Mouse (Mus musculus) ES-CJ7 (cell line): ENCODE data around the gene Kcnip1.

Source experiments
- DNase-seq: peaks from one replicate; pipeline ENCODE4 v3.0.0; 2011; ENCODE audit warnings: low read depth, low spot score

Gene Kcnip1

DNA sequence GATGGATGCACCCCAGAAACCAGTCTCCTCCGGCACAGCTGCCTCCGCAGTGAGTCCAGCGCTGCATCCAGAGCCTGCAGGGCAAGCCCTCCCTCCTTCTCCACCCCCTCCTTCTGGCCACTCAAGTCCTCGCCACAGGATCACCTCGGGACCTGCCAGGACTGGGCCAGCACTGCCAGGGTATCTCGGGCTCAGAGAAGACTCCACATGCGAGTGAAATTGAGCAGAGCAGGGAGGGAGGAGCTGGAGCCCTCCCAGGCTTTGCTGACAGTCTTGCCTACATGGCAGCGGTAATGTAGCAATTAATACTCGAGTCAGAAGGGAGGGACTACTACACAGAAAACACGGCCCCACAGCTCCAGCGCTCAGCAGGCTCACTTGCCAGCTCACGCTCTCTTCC lies at the start of gene Kcnip1:
Gene Kcnip1 (minus strand): TSS at position 215 of the 400 bp plus-strand sequence.
- no peak for DNase-seq

DNA sequence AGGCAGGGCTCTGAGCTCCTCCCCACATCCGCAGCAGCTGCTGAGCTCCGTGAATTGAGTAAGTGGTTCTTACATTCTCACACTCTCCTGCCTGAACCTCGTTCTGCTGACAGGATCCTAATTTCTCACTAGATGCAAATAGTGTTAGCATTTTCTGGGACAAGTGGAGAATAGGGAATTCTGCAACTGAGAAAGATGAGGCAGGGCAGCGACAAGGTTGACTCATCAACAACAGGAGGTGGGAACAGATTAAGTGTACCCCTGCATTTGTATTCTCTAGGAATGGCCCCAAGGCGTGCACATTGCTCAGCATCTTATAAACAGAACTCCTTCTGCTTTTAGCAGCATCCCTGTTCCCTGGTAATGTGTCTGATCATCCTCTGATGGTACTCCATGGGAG lies 47.1 kb upstream of the Kcnip1 start:
- DNase-seq: no peak

DNA sequence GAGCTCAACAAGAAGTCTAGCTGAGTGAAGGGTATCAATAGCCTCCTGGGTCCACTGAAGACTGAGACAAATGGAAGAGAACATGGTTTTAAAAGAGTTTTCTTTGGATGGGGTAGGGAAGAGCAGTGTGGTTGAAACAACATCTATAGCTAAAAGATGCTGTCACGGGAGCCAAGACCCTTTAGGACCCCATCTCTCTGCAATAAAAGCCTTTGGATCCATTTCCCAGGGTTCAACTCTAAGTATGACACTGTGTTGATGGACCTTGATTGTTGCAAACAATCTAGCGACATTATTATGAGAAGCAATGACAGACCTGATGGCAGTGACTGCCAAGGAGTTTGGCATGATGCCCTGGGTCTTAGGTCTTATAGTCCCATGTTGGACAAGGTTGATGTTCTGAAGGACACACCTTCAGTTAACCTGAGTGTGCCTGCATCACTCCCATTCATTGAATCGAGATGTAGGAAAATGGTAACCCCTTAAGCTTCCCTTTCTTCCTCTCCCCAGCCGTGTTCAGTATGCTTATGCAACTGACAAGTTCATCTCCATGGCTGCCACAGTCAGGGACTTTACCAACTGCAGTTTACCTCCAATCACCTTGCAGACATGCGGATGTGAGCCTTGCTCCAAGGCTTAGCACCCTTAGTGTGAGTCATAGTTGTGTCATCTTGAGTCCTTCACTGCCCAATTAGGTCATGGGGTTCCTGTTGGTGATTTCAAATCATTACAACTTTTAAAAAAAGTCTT lies 43.1 kb upstream of the Kcnip1 start:
- DNase-seq: no peak

DNA sequence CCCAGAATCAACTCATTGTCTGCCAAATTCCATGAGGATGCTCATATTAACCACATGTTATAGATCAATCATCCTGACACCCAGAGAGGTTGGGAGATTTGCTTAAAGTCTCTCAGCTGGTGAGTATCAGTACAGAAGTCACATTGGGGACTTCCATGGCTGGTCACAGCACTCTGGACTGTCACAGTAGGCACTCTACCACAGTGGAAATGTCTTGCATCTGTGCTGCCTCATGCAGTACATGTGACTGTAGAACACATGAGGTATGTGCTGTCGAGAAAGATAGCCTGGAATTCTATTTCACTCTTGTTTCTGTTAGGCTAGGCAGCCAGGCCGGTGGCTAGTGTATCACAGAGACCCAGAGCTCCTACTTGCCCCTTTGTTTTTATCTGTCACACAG lies 41.8 kb upstream of the Kcnip1 start:
- DNase-seq: no peak

DNA sequence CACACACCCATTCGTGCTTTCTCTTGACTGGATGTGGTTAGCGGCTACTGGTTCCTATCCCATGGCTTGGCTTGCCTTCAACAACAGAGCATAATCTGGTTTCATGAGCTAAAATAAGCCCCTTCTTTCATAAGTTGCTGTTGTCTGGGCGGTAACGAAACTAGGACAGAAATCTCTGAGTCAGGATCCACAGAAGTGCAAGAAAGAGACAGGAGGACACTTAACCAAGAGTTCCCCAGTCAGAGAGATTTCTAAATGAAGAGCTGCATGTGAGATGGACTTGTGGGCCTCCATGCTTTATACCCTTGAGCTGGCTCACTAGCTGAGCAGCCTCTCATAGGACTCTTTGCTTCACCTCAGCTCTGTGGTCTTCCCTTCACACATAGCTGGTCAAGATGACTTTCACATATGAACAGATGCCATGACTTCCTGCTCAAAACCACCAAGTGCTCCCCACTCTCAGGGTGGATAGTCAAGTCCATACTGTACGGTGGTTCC lies 41.1 kb upstream of the Kcnip1 start:
- DNase-seq: no peak

DNA sequence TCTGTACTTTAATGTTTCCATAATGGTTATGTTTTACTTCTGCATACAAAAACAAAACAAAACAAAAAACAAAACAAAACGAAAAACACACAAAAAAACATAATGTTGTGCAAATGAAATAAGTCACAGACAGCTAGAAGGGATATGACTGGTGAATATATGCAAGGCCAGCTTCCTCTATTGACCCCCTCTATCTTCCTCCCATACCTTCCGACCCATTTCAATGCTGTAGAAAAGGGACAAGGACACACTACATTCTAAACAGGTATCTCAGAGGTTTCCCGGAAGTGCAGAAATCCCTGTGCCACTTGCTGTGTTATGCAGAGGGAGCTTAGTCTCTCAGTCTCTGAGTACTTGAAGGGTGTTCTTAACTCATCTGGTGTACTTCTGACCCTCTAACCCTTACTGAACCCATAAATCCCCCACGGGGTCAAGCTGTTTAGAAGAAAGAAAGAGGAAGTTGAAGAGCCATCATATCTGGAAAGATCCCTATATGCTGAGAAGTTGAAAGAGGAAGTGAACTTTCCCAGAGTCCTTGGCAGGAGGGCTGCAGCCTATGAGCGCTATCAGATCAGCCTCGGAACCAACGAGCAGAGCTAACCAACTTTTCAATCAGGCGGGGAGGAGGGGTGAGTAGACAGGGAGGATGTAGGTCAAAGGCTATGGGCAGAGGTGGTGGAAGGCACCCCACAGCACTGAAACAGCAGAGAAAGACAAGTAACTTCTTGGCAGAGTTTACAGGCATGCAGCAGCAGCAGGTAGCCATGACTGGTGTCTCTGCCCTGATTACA lies 38.3 kb upstream of the Kcnip1 start:
- no peak for DNase-seq

DNA sequence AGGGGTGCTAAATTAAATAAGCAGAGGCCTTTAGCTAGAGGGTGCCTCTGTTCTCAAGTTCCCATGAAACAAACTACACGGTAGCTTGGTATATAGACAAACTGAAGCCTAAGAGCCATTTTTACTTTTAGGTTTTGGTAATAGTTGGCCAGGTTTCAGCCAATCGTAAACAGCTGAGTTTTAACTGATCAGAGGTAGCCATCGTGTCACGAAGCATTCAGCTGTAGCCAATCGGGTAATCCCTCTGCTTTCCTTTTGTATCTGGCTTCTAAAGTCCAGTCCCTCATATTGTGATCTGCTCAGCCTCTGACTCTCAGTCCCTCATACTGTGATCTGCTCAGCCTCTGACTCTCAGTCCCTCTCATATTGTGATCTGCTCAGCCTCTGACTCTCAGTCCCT lies 36.7 kb upstream of the Kcnip1 start:
- DNase-seq: no peak

DNA sequence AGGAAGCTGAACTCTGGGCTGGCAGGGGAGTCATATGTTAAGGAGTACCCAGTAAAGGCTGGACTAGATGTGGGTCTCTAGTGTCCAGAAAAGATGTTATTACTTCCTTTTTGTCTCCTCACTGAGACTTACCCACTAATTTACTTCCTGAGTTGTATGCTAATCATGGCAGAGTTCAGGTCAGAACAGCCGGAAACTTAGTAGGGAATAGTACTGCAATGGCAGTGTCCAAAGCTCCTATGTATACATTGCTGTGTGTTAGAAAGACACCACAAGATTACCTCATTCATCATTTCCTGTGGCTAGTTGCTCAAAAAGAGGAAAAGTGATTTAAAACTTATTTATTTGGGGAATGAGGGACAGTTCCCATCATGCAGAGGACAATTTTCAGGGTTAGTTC lies 32.1 kb upstream of the Kcnip1 start:
- no peak for DNase-seq

DNA sequence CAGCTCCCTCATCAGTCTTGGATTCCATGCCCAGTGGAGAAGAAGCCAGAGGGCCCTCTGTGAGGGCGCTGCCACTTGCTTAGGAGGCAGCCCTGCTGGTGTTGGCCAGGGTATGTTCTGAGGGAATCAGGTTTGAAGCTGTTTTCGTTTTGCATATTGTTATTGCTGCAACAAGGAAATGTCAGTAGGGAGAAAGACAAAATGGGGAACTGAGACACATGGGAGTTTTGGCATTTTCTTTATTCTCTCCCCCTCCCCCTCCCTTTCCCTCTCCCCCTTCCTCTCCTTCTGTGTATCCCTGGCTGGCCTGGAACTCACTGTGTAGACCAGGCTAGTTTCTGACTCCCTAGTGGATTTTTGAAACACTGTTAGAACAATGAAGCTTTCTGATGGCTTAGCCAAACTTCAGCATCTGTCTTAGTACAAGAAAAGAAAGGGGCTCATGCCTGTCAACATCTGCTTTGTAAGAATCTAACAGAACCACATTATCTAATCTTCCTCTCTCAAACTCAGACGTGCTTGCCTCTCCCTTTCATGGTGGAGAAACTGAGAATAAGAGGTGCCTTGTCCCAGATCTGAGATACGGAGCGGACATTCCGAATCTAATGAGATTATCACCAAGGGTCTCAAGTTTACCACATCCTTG lies 19.2 kb upstream of the Kcnip1 start:
- no peak for DNase-seq

DNA sequence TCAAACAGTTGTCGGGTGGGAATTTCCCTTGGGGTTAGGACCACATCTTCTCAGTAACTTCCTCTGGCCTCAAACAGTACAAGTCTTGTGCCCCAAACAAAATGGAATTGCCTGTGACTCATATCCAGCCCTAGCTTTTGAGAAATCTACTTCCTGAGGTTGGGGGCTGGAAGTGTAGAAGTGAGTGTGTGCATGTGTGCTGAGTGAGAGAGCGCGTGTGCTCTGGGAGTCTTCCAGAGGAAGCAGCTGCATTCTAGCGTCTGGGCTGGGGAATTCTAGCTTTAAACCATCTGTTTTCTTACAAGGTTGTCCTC lies 17.9 kb upstream of the Kcnip1 start:
- no peak for DNase-seq

DNA sequence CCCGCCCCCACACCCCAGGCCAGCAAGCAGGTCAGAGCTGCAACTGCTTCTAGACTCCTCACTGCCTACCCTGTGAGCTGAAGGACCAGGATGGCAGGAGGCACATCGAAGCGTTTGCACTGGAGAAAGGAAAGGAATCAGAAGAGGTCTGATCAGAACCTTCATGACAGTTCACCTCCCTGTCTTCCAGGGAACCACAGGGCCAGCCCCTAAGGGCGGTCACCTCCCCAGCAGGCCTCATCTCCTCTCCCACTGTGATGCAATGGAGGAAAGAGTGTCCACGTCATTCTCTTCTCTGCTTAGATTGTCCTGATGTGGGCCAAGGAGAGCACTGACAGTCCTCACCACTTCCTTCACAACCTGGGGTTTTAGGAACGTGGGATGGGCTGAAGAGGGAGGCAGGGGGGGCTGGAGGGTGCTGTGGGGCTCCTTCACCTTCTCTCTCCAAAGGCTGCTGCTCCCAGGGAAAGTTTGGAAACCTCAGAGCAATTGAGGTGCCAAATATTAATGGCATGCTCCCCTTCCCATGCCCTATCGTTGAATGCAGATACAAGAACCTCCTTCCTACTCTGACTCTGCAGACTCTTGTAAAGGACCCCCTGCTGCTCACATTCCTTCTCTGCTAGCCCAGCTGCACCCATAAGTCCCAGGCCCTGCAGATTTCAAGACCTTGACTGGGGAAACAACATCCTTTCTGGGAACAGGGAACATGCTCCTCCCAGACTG lies 17.3 kb upstream of the Kcnip1 start:
- peak; percentile 38 for DNase-seq

DNA sequence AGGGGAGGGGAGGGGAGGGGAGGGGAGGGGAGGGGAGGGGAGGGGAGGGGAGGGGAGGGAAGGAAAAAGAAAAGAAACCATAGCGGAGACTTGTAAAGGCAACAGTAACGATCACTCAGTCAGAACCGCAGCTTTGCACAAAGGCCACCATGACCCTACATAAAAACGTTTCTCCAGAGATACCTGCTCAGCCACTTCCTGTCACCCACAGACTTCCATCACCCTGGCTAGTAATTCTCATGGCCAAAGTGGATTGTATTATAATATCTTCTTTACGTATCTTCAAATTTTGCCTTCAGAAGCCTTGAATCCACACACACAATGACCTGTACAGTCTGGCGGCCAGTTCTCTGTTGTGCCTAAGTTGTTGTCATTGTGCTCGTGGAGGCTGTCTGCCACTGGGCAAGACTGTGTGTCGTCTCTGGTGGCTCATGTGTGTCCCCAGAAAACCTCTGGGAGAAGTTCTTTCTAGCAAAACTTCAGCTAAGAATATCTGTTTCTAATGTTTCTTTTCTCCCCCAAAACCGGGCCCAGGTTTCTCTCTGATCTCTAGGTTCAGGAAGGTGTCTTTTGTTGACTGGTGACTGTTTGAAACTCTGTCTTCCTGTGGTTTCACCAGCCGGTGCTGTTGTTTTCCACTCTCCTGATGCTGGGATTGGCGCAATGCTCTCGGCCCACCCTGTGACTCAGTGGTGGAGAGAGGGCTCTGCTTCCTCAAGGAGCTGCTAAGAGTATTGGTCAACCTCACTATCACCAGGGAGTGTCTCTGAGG lies 16.6 kb upstream of the Kcnip1 start:
- no peak for DNase-seq

DNA sequence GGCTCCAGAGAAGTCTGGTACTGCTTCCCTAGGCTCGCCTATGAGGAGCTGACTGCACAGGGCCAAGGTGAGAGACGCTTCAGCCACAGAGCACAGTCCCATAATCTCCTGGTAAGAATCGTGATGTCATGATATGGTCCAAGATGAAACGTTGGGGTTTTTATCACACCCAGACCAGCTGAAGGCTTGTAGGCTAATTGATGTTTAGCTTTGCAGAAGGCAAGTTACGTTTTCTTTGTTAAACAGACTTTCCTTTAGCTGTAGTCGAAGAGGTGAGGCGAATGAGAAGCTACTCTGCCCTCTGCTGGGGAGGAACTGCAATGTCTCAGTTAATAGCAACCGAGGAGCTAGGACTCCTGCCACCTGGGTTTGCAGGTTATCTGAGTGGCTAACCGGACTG lies 15.8 kb upstream of the Kcnip1 start:
- DNase-seq: peak; percentile 67

DNA sequence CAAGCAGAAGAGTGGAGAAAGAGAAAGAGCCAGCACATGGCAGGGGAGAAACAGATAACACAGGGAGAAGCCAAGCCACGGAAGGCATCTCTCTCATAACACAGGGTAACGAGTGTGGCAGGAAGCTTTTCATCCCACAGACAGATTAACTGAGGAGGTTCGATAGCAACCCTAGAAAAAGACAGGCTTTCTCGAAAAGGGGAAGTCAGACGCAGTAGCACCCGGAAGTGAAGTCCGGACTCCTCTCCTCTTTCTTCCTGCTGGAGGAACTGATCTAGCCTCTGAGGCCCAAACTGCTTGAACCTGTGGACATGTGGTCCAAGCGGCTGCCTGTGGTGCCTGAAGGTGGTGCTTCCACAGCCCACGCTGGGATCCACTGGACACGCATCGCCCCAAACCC lies 15.3 kb upstream of the Kcnip1 start:
- DNase-seq: no peak

DNA sequence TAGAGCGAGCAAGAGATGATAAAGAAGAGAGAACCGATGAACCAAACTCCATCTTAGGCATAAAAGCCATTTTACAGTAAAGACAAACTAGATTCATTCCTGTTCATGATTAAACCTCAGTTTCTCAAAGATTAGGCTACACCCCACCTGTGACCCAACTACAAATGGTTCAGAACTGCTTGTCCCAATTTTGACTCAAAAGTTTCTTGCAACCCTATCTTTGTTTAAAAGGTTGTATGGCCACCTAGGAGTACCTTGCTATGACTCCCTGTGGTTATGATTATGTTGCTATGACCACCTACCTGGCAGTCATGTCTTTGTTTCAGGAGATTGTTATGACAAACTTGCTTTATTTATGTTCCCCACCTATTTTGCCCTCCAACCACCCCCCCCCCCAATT lies 14.7 kb upstream of the Kcnip1 start:
- no peak for DNase-seq

DNA sequence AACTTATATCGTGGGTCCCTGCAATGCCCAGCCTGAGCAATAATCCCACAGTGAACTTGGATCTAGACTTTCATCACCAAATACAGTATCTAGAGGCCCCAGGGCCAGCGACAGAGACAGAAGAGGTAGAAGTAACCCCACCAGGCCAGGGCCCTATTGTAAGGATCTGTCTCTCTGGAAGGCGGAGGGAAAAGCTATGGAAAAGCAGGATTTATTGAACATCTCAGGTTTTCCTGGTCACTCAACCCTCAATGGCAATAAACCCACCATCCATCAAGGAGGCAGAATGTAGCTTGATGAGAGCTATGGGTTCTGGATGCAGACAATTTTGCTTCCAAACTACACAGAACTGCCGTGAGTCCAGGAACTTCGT lies 9.6 kb upstream of the Kcnip1 start:
- DNase-seq: no peak

DNA sequence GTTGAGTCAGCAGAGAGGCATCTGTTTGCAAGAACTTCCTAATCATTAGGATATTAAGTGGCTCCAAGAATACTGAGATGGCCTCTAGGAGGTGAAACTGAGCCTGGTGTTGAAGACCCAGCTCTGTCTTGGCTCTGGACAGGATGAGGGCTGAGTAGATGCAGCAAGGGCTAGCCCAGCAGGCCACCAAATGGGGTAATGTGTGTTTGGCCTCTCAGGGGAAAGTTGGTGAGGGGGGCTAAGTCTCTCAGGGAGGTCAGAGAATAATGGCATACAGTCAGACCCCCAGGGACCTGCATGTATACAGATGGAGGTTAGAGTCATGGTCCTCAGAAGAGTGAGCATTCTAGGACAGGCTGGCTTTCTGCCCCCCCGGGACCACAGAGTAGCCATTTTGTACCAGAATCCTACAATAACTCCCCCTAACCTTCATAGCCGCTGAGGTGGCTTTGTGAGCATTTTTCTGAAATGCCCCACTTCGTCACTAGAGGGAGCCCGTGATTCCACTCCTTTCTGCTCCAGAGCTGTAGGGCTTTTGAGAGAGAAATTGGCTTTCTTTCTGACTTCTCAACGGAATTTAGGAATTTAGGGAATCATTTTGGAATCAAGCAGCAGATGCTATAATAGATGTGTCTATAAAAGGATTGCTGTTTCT lies 9.1 kb upstream of the Kcnip1 start:
- peak; percentile 53 for DNase-seq

DNA sequence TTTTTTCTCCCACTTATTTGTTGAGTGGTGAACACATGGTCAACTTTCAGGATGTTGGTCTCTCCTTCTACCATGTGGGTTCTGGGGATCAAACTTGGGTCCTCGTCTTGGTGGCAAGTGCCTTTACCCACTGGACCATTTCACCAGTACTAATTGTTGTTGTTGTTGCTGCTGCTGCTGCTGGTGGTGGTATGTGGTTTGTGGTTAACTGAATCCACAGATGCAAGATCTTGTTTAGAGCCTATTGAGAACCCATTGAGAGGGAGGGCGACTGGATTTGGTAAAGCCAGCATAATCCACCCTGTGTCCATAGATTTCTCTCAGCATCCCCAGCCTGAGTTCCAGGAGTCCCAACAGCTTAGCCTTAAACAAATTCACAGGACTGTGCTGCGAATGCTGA lies 7.5 kb upstream of the Kcnip1 start:
- DNase-seq: no peak

DNA sequence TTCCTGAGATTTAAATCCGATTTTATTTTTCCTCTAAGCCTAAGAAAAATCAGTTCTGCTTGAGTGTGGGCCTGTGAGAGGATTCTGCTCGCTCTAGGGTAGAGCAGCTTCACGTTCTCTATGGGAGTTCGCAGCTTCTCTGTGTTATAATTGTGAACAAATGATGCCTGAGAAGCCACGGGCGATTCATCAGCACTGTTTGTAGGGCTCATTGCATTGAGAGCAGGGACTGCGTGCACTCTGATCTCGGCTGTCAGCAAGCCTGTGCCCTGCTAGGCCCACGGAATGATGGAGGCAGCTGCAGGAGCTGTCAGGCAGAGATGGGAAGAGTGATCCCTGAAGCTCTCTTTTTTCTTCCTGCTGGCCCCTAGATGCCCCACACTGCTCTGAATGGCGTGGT lies 5.3 kb upstream of the Kcnip1 start:
- no peak for DNase-seq

DNA sequence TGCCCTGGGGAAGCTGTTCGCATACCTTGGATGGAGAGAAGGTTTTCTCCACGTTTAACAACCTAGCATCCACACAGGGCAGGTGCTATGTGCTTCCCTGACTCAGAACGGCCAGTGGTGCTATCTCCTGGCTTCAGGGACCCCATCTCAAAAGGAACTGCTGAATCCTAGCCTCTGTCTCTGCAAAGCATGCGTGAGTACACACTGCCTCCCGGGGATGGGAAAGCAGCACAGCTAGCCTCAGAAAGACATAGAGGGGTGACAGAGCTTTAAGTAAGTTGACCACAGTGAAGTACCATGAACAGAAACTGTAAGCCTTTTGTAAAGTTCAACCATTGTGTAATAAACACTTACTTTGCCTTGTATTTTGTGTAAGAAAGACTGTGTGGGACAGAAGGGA lies 544 bp upstream of the Kcnip1 start:
- DNase-seq: no peak

DNA sequence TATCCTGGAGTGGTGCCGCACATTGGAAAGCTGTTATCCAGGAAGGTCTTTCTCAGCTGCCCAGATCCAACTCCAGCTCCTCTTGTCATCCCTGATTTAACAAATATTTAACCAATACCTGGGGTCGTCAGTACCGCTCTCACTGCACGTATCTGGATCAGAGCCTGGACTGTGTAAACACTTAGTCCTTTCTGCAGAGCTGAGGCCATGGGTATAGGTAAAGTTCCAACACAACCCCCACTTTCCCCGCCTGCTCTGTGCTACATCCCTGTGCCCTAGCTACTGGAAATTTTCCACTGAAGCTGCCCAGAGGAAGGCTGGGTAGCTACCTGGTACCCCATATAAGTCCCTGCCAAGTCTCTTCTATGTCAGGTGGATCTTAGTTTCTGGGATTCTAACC lies 3.0 kb downstream of the Kcnip1 start:
- DNase-seq: no peak
